In genomic region chr7:99590064-99590463, GRCm38 (mm10) we compare ENCODE assay signal across 8 mouse cellular contexts. TPM values are rescaled to one million over a fixed set of nuclear protein-coding genes. Genes with fewer than 3 reads are reported as not detected.
DNase-seq lines count a peak whose midpoint lies in the region; ATAC-seq and TF ChIP-seq lines count a peak whose summit lies in the region.
"Had no signal": no experiment of that assay in that cellular context is flagged by ENCODE, and none has a peak within 500 bp of the region (broad histone marks: within the 10 kb centered on the region; RNA-seq: fewer than 3 reads in every experiment).

No protein-coding gene starts in this region.

- peaks cover 39% of the 10 kb centered on the region for H3K36me3 ChIP-seq in forebrain, embryonic 13.5 days (ENCODE audit: poor library complexity, severe bottlenecking)
- peaks cover 41% of the 10 kb centered on the region for H3K36me3 ChIP-seq in hindbrain, postnatal 0 days (ENCODE audit: insufficient read depth, low read length)
- H3K36me3 ChIP-seq in midbrain, embryonic 15.5 days (replicated peaks), result peaks cover 12% of the 10 kb centered on the region

- DNase-seq in MEL-GATA-1-ER (ENCODE audit: extremely low read depth, low read depth), result peak; percentile 51
- peak; percentile 64 for DNase-seq in c-Kit-positive CD71-negative TER-119-negative erythroid progenitor cells, embryonic 14.5 days (ENCODE audit: low read depth)
- peak; percentile 88 for DNase-seq in hindbrain, postnatal 0 days (ENCODE audit: low spot score)
- DNase-seq in left cerebral cortex, postnatal 25 days (ENCODE audit: low spot score in 2 of 2), result peak; percentile 73 to 83
- DNase-seq in spleen, adult 18-20 months, result peak; percentile 40 to 71

- H3K27me3 ChIP-seq in forebrain, embryonic 13.5 days, result no peaks in the 10 kb centered on the region
- no peaks in the 10 kb centered on the region for H3K27me3 ChIP-seq in hindbrain, postnatal 0 days (ENCODE audit: insufficient read depth, low read length)
- H3K27me3 ChIP-seq in midbrain, embryonic 15.5 days (replicated peaks), result no peaks in the 10 kb centered on the region
- H3K27me3 ChIP-seq: limb, embryonic 13.5 days had no signal

- peak; percentile 93 for TF ChIP-seq CTCF in hindbrain, postnatal 0 days (IDR thresholded peaks at IDR 0.05; ENCODE audit: low read depth)

- H3K9ac ChIP-seq in forebrain, embryonic 13.5 days, result no peak overlapping the region
- no peak overlapping the region for H3K9ac ChIP-seq in hindbrain, postnatal 0 days (replicated peaks; ENCODE audit: low read length)
- no peak overlapping the region for H3K9ac ChIP-seq in midbrain, embryonic 15.5 days
- H3K9ac ChIP-seq: limb, embryonic 13.5 days had no signal

- ATAC-seq in forebrain, embryonic 13.5 days, result peak; percentile 50; the same call in 1 of the 2 replicates
- ATAC-seq in hindbrain, postnatal 0 days, result peak; percentile 33; the same call in 1 of the 2 replicates
- peak; percentile 56 for ATAC-seq in midbrain, embryonic 15.5 days (replicated peaks)

- no peak overlapping the region for H3K27ac ChIP-seq in forebrain, embryonic 13.5 days
- no peak overlapping the region for H3K27ac ChIP-seq in hindbrain, postnatal 0 days
- H3K27ac ChIP-seq in midbrain, embryonic 15.5 days, result no peak overlapping the region
- H3K27ac ChIP-seq: limb, embryonic 13.5 days had no signal

- H3K9me3 ChIP-seq in forebrain, embryonic 13.5 days (replicated peaks), result no peaks in the 10 kb centered on the region
- H3K9me3 ChIP-seq in hindbrain, postnatal 0 days (ENCODE audit: low read length), result no peaks in the 10 kb centered on the region
- no peaks in the 10 kb centered on the region for H3K9me3 ChIP-seq in midbrain, embryonic 15.5 days
- H3K9me3 ChIP-seq: limb, embryonic 13.5 days had no signal

- 5% methylated on average over 3 of the region's 3 CpGs for WGBS in forebrain, embryonic 13.5 days
- WGBS in hindbrain, postnatal 0 days, result 1% methylated on average over 3 of the region's 3 CpGs
- 7% methylated on average over 3 of the region's 3 CpGs for WGBS in midbrain, embryonic 15.5 days

- H3K4me1 ChIP-seq in forebrain, embryonic 13.5 days, result no peaks in the 10 kb centered on the region
- H3K4me1 ChIP-seq in hindbrain, postnatal 0 days (ENCODE audit: insufficient read depth, low read length), result no peaks in the 10 kb centered on the region
- no peaks in the 10 kb centered on the region for H3K4me1 ChIP-seq in midbrain, embryonic 15.5 days
- H3K4me1 ChIP-seq: limb, embryonic 13.5 days had no signal

- intact Hi-C loops in left cerebral cortex, postnatal 25 days (cut with DNase I), result loop anchor here (1.0 to 2.0 kb wide), 2 partner anchors 33 to 90 kb away; no protein-coding TSS in a partner anchor

- H3K4me2 ChIP-seq in forebrain, embryonic 13.5 days, result no peak overlapping the region
- no peak overlapping the region for H3K4me2 ChIP-seq in hindbrain, postnatal 0 days (ENCODE audit: low read depth, low read length)
- no peak overlapping the region for H3K4me2 ChIP-seq in midbrain, embryonic 15.5 days
- H3K4me2 ChIP-seq: limb, embryonic 13.5 days had no signal

- H3K4me3 ChIP-seq in forebrain, embryonic 13.5 days, result no peak overlapping the region
- H3K4me3 ChIP-seq in hindbrain, postnatal 0 days (ENCODE audit: low read length), result no peak overlapping the region
- no peak overlapping the region for H3K4me3 ChIP-seq in midbrain, embryonic 15.5 days
- H3K4me3 ChIP-seq: limb, embryonic 13.5 days had no signal

RNA-seq across cellular contexts. Expression of gene Tpbgl, which starts 36.8 kb away (rescaled TPM):
- 0.22 and 0.29 TPM in 2 replicates for polyA plus RNA-seq in forebrain, embryonic 13.5 days (2015; fragmentation: Nextera tagmentation; extraction: Ambion mirVana)
- total RNA-seq in hindbrain, postnatal 0 days (2014; rRNA removed), result 6.4 and 7.9 TPM in 2 replicates
- polyA plus RNA-seq in hindbrain, postnatal 0 days (2015; fragmentation: Nextera tagmentation; extraction: Ambion mirVana), result 2.3 and 2.9 TPM in 2 replicates
- total RNA-seq in left cerebral cortex, postnatal 25 days (2021), result 1 to 10 TPM; 3.7 to 5.2 TPM
- polyA plus RNA-seq in midbrain, embryonic 15.5 days (2015; fragmentation: Nextera tagmentation; extraction: Ambion mirVana), result 1.1 and 1.4 TPM in 2 replicates

RNA-seq across cellular contexts. Expression of gene Arrb1, which starts 54.8 kb away (rescaled TPM):
- 7.4 and 10.6 TPM in 2 replicates for polyA plus RNA-seq in forebrain, embryonic 13.5 days (2015; fragmentation: Nextera tagmentation; extraction: Ambion mirVana)
- 106 and 113 TPM in 2 replicates for total RNA-seq in hindbrain, postnatal 0 days (2014; rRNA removed)
- 13.5 and 13.7 TPM in 2 replicates for polyA plus RNA-seq in hindbrain, postnatal 0 days (2015; fragmentation: Nextera tagmentation; extraction: Ambion mirVana)
- 100 to 1,000 TPM; 180 to 181 TPM for total RNA-seq in left cerebral cortex, postnatal 25 days (2021)
- 20.1 and 20.3 TPM in 2 replicates for polyA plus RNA-seq in midbrain, embryonic 15.5 days (2015; fragmentation: Nextera tagmentation; extraction: Ambion mirVana)
